Mouse (Mus musculus) heart, embryonic 15.5 days (tissue): ENCODE results near the gene Efna3. TPM values are rescaled to one million over a fixed set of nuclear protein-coding genes. Genes with fewer than 3 reads are reported as not detected.

Source experiments
- ATAC-seq: fragments of 200-750 bp; cut with Nextera tagmentation; replicated peaks from 2 replicates; pipeline ENCODE4 v1.8.0; 2017; ENCODE audit warnings: low read depth, moderate TSS enrichment; ENCODE audit not compliant: insufficient number of reproducible peaks, insufficient read depth, low FRiP score
- H3K27ac ChIP-seq: fragments of 300-500 bp; sonication (generic); 2 replicates; pipeline ENCODE4 v1.5.1; 2015; ENCODE audit warnings: mild to moderate bottlenecking, inconsistent platforms
- H3K27me3 ChIP-seq: fragments of 300-500 bp; sonication (generic); 2 replicates; pipeline ENCODE4 v1.6.1; 2015; ENCODE audit warnings: inconsistent platforms
- H3K36me3 ChIP-seq: fragments of 300-500 bp; sonication (generic); 2 replicates; pipeline ENCODE4 v1.6.1; 2015; ENCODE audit warnings: mild to moderate bottlenecking, inconsistent platforms
- H3K4me1 ChIP-seq: fragments of 300-500 bp; sonication (generic); replicated peaks from 2 replicates; pipeline ENCODE4 v1.6.1; 2015; ENCODE audit warnings: inconsistent platforms
- H3K4me2 ChIP-seq: fragments of 300-500 bp; sonication (generic); 2 replicates; pipeline ENCODE4 v1.6.1; 2015; ENCODE audit warnings: inconsistent platforms, mild to moderate bottlenecking, moderate library complexity
- H3K4me3 ChIP-seq: fragments of 300-500 bp; sonication (generic); 2 replicates; pipeline ENCODE4 v1.5.1; 2015; ENCODE audit warnings: mild to moderate bottlenecking, inconsistent platforms
- H3K9ac ChIP-seq: fragments of 300-500 bp; sonication (generic); 2 replicates; pipeline ENCODE4 v1.6.1; 2015; ENCODE audit warnings: mild to moderate bottlenecking, inconsistent platforms
- H3K9me3 ChIP-seq: fragments of 300-500 bp; sonication (generic); replicated peaks from 2 replicates; pipeline ENCODE4 v1.6.1; 2016; ENCODE audit warnings: inconsistent platforms
- WGBS: fragments of 180-500 bp; shearing (Covaris S2); methylation state at CpG from one replicate; pipeline ENCODE4 v1.1.7; 2015; ENCODE audit warnings: mixed read lengths; 5-methylcytosine and 5-hydroxymethylcytosine counted together
- polyA plus RNA-seq: library from polyadenylated mRNA; unstranded; fragments of >200 nt; fragmentation: Nextera tagmentation; extraction: Ambion mirVana; gene quantifications from 2 replicates; pipeline ENCODE4 v1.2.1, GENCODE M21; 2015

The Efna3 gene
- polyA plus RNA-seq, 1 experiment from 2014 or later = 0.73 TPM

- WGBS = 1% methylated on average over 21 of the region's 21 CpGs
- Histone ChIP-seq H3K36me3 (no peaks in the 10 kb centered on the region), H3K4me3 (peak overlapping the region; percentile 65), H3K4me1 (peaks cover 33% of the 10 kb centered on the region), H3K9me3 (no peaks in the 10 kb centered on the region), H3K9ac (peak overlapping the region; percentile 76), H3K27me3 (no peaks in the 10 kb centered on the region), H3K4me2 (peak overlapping the region; percentile 85), H3K27ac (peak overlapping the region; percentile 73)
- no peak; the same call in 1 of the 2 replicates for ATAC-seq
Measured at GRCm38 (mm10) chr3:89337062-89337720, 14.4 kb upstream of the Efna3 start.

- H3K36me3 ChIP-seq = no peaks in the 10 kb centered on the region
- peaks cover 33% of the 10 kb centered on the region for H3K4me1 ChIP-seq
- no peaks in the 10 kb centered on the region for H3K27me3 ChIP-seq
- H3K9me3 ChIP-seq = no peaks in the 10 kb centered on the region
- H3K9ac ChIP-seq = peak overlapping the region; percentile 76; the same call in 1 of the 2 replicates
- H3K4me2 ChIP-seq = peak overlapping the region; percentile 85
- peak overlapping the region; percentile 65 for H3K4me3 ChIP-seq
- ATAC-seq = no peak
- H3K27ac ChIP-seq = peak overlapping the region; percentile 21; the same call in 1 of the 2 replicates
- 25% methylated on average over 6 of the region's 6 CpGs for WGBS
Measured at GRCm38 (mm10) chr3:89336529-89336928, 13.8 kb upstream of the Efna3 start.

- no peaks in the 10 kb centered on the region for H3K9me3 ChIP-seq
- H3K4me2 ChIP-seq = no peak overlapping the region
- 73% methylated on average over 11 of the region's 11 CpGs for WGBS
- H3K36me3 ChIP-seq = no peaks in the 10 kb centered on the region
- no peak overlapping the region for H3K4me3 ChIP-seq
- no peak overlapping the region for H3K27ac ChIP-seq
- H3K4me1 ChIP-seq = peaks cover 21% of the 10 kb centered on the region
- ATAC-seq = no peak
- no peak overlapping the region for H3K9ac ChIP-seq
- peaks cover 12% of the 10 kb centered on the region for H3K27me3 ChIP-seq
Measured at GRCm38 (mm10) chr3:89333053-89333452, 10.3 kb upstream of the Efna3 start.

- peaks cover 16% of the 10 kb centered on the region for H3K27me3 ChIP-seq
- peaks cover 20% of the 10 kb centered on the region for H3K4me1 ChIP-seq
- no peak overlapping the region for H3K4me3 ChIP-seq
Measured at GRCm38 (mm10) chr3:89332476-89332875, 9.7 kb upstream of the Efna3 start.

GRCm38 (mm10) chr3:89332013-89332412 is 9.2 kb upstream of the Efna3 start:
- Histone ChIP-seq H3K36me3 (no peaks in the 10 kb centered on the region), H3K4me3 (no peak overlapping the region), H3K27me3 (peaks cover 19% of the 10 kb centered on the region), H3K27ac (no peak overlapping the region), H3K4me1 (peaks cover 15% of the 10 kb centered on the region), H3K4me2 (no peak overlapping the region), H3K9me3 (no peaks in the 10 kb centered on the region), H3K9ac (no peak overlapping the region)
- 62% methylated on average over 10 of the region's 10 CpGs for WGBS
- ATAC-seq = no peak

More at GRCm38 (mm10) chr3:89332476-89332875, 9.7 kb upstream of the Efna3 start:
- no peak; the same call in 1 of the 2 replicates for ATAC-seq
- no peak overlapping the region for H3K9ac ChIP-seq
- no peak overlapping the region for H3K27ac ChIP-seq
- no peaks in the 10 kb centered on the region for H3K9me3 ChIP-seq
- H3K4me2 ChIP-seq = no peak overlapping the region
- 61% methylated on average over 12 of the region's 12 CpGs for WGBS
- no peaks in the 10 kb centered on the region for H3K36me3 ChIP-seq

GRCm38 (mm10) chr3:89331561-89331960 is 8.8 kb upstream of the Efna3 start:
- no peaks in the 10 kb centered on the region for H3K9me3 ChIP-seq
- peaks cover 19% of the 10 kb centered on the region for H3K27me3 ChIP-seq
- no peak overlapping the region for H3K4me2 ChIP-seq
- no peak overlapping the region for H3K9ac ChIP-seq
- H3K4me3 ChIP-seq = no peak overlapping the region
- no peak overlapping the region for H3K27ac ChIP-seq
- no peaks in the 10 kb centered on the region for H3K36me3 ChIP-seq
- 69% methylated on average over 13 of the region's 13 CpGs for WGBS
- no peak for ATAC-seq
- H3K4me1 ChIP-seq = peaks cover 11% of the 10 kb centered on the region

- H3K4me3 ChIP-seq = no peak overlapping the region
- no peak overlapping the region for H3K4me2 ChIP-seq
- H3K4me1 ChIP-seq = peaks cover 6% of the 10 kb centered on the region; the same call in 1 of the 2 replicates
- H3K36me3 ChIP-seq = no peaks in the 10 kb centered on the region
- ATAC-seq = no peak
- H3K9me3 ChIP-seq = no peaks in the 10 kb centered on the region
- H3K9ac ChIP-seq = no peak overlapping the region
- H3K27ac ChIP-seq = no peak overlapping the region
- 28% methylated on average over 10 of the region's 10 CpGs for WGBS
- H3K27me3 ChIP-seq = peaks cover 19% of the 10 kb centered on the region
Measured at GRCm38 (mm10) chr3:89330948-89331347, 8.2 kb upstream of the Efna3 start.

- no peak overlapping the region for H3K27ac ChIP-seq
- H3K4me2 ChIP-seq = no peak overlapping the region
- ATAC-seq = no peak
- WGBS = 43% methylated on average over 3 of the region's 3 CpGs
- no peak overlapping the region for H3K4me3 ChIP-seq
- peaks cover 19% of the 10 kb centered on the region for H3K27me3 ChIP-seq
- no peak overlapping the region for H3K9ac ChIP-seq
- H3K4me1 ChIP-seq = peaks cover 6% of the 10 kb centered on the region; the same call in 1 of the 2 replicates
- H3K9me3 ChIP-seq = no peaks in the 10 kb centered on the region
- no peaks in the 10 kb centered on the region for H3K36me3 ChIP-seq
Measured at GRCm38 (mm10) chr3:89330346-89330745, 7.6 kb upstream of the Efna3 start.

- ATAC-seq = no peak
- Histone ChIP-seq H3K27me3 (peaks cover 27% of the 10 kb centered on the region), H3K36me3 (no peaks in the 10 kb centered on the region)
Measured at GRCm38 (mm10) chr3:89328623-89329022, 5.9 kb upstream of the Efna3 start.

GRCm38 (mm10) chr3:89327371-89327870 is 4.7 kb upstream of the Efna3 start:
- Histone ChIP-seq H3K27ac (no peak overlapping the region), H3K4me3 (no peak overlapping the region), H3K9ac (no peak overlapping the region), H3K4me1 (peaks cover 13% of the 10 kb centered on the region), H3K36me3 (no peaks in the 10 kb centered on the region), H3K27me3 (peaks cover 39% of the 10 kb centered on the region), H3K9me3 (no peaks in the 10 kb centered on the region), H3K4me2 (no peak overlapping the region)
- ATAC-seq = no peak
- WGBS = 59% methylated on average over 9 of the region's 9 CpGs

More at GRCm38 (mm10) chr3:89328623-89329022, 5.9 kb upstream of the Efna3 start:
- no peak overlapping the region for H3K9ac ChIP-seq
- H3K4me2 ChIP-seq = no peak overlapping the region
- H3K4me1 ChIP-seq = peaks cover 6% of the 10 kb centered on the region; the same call in 1 of the 2 replicates
- H3K27ac ChIP-seq = no peak overlapping the region
- no peaks in the 10 kb centered on the region for H3K9me3 ChIP-seq
- H3K4me3 ChIP-seq = no peak overlapping the region
- 16% methylated on average over 4 of the region's 4 CpGs for WGBS

- 85% methylated on average over 8 of the region's 8 CpGs for WGBS
- no peak overlapping the region for H3K4me3 ChIP-seq
- H3K9me3 ChIP-seq = no peaks in the 10 kb centered on the region
- no peak for ATAC-seq
- H3K27ac ChIP-seq = no peak overlapping the region
- H3K9ac ChIP-seq = no peak overlapping the region
- peaks cover 29% of the 10 kb centered on the region for H3K4me1 ChIP-seq
- H3K27me3 ChIP-seq = peaks cover 54% of the 10 kb centered on the region
- no peak overlapping the region for H3K4me2 ChIP-seq
- H3K36me3 ChIP-seq = no peaks in the 10 kb centered on the region
Measured at GRCm38 (mm10) chr3:89325882-89326281, 3.1 kb upstream of the Efna3 start.

GRCm38 (mm10) chr3:89322131-89322500 is 649 bp downstream of the Efna3 start:
- ATAC-seq = no peak
- peaks cover 46% of the 10 kb centered on the region for H3K4me1 ChIP-seq
- WGBS = under 1% methylated on average over 14 of the region's 14 CpGs
- H3K9me3 ChIP-seq = no peaks in the 10 kb centered on the region
- H3K4me2 ChIP-seq = peak overlapping the region; percentile 98
- peaks cover 73% of the 10 kb centered on the region for H3K27me3 ChIP-seq
- H3K36me3 ChIP-seq = no peaks in the 10 kb centered on the region
- H3K9ac ChIP-seq = peak overlapping the region; percentile 52
- no peak overlapping the region for H3K27ac ChIP-seq
- H3K4me3 ChIP-seq = peak overlapping the region; percentile 62
